Mouse (Mus musculus) layer of hippocampus, postnatal 14 days (tissue): Measurements from ENCODE around the gene Sh2d2a. TPM values are rescaled to one million over a fixed set of nuclear protein-coding genes. Genes with fewer than 3 reads are reported as not detected.

Experiments
- total RNA-seq, 2 experiments: library from RNA; stranded (reverse); gene quantifications; 2 replicates each; pipeline ENCODE4 v1.2.3; 2021

The Sh2d2a gene
- total RNA-seq, 2 experiments from 2014 or later = not detected

Other genes starting within 250 kb of the Sh2d2a start
- gene Arhgef11, start 229.2 kb upstream of the Sh2d2a start, total RNA-seq = 10 to 100 TPM; 57.2 to 60.8 TPM
- under 1 TPM; 0.60 to 0.81 TPM for gene Lrrc71, start 98.1 kb upstream of the Sh2d2a start, total RNA-seq
- under 1 TPM; 0.29 to 0.41 TPM for gene Ntrk1, start 51.6 kb upstream of the Sh2d2a start, total RNA-seq
- gene Insrr, start 49.8 kb upstream of the Sh2d2a start, total RNA-seq = under 1 TPM; 0.12 to 0.35 TPM
- 1 to 10 TPM; 7.4 to 8.2 TPM for gene Pear1, start 22.4 kb upstream of the Sh2d2a start, total RNA-seq
- 10 to 100 TPM; 64.0 to 64.1 TPM for gene Prcc, start 38.9 kb downstream of the Sh2d2a start, total RNA-seq
- gene Hdgf, start 59.6 kb downstream of the Sh2d2a start, total RNA-seq = 100 to 1,000 TPM; 119 to 122 TPM
- gene Mrpl24, start 72.8 kb downstream of the Sh2d2a start, total RNA-seq = 10 to 100 TPM; 50.3 to 55.4 TPM
- 10 to 100 TPM; 15.0 to 16.4 TPM for gene Isg20l2, start 83.6 kb downstream of the Sh2d2a start, total RNA-seq
- 10 to 100 TPM; 19.0 to 22.8 TPM for gene Rrnad1, start 84.0 kb downstream of the Sh2d2a start, total RNA-seq
- 1 to 10 TPM; 2.0 to 2.2 TPM for gene Crabp2, start 101.9 kb downstream of the Sh2d2a start, total RNA-seq
- gene Nes, start 124.3 kb downstream of the Sh2d2a start, total RNA-seq = 10 to 100 TPM in 1 of 2 experiments, 1 to 10 TPM in 1; 9.0 to 11.0 TPM
- 100 to 1,000 TPM; 421 to 446 TPM for gene Bcan, start 153.5 kb downstream of the Sh2d2a start, total RNA-seq
- 1 to 10 TPM; 1.8 to 1.9 TPM for gene Hapln2, start 180.8 kb downstream of the Sh2d2a start, total RNA-seq
- gene Gpatch4, start 196.4 kb downstream of the Sh2d2a start, total RNA-seq = 10 to 100 TPM; 13.5 to 16.5 TPM
- gene Naxe, start 211.7 kb downstream of the Sh2d2a start, total RNA-seq = 10 to 100 TPM; 70.6 to 71.5 TPM
- not detected for gene Ttc24, start 231.5 kb downstream of the Sh2d2a start, total RNA-seq
- 1 to 10 TPM in 1 of 2 experiments, under 1 TPM in 1; 0.91 to 1.2 TPM for gene Iqgap3, start 235.2 kb downstream of the Sh2d2a start, total RNA-seq